Mouse (Mus musculus) myocyte (in vitro differentiated cells): Measurements from ENCODE around the gene Emg1. TPM values are rescaled to one million over a fixed set of nuclear protein-coding genes. Genes with fewer than 3 reads are reported as not detected.

Experiments used
- H3K27me3 ChIP-seq: one replicate; pipeline ENCODE4 v1.6.1; 2011; ENCODE audit not compliant: control insufficient read depth, insufficient read depth, insufficient read length
- H3K36me3 ChIP-seq: one replicate; pipeline ENCODE4 v1.6.1; 2011; ENCODE audit not compliant: control insufficient read depth, insufficient read depth
- H3K4me2 ChIP-seq: one replicate; pipeline ENCODE4 v1.6.1; 2011; ENCODE audit warnings: low read depth, control low read depth
- H3K4me3 ChIP-seq: one replicate; pipeline ENCODE4 v1.5.1; 2011; ENCODE audit warnings: mild to moderate bottlenecking, control low read depth, moderate library complexity
- H3K79me2 ChIP-seq: one replicate; pipeline ENCODE4 v1.6.1; 2011; ENCODE audit not compliant: control insufficient read depth, insufficient read depth
- H3ac ChIP-seq: one replicate; pipeline ENCODE4 v1.6.1; 2011; ENCODE audit not compliant: control insufficient read depth, insufficient read length
- CEBPB ChIP-seq: IDR thresholded peaks from 2 replicates; pipeline ENCODE4 v1.6.1; 2011; ENCODE audit warnings: mild to moderate bottlenecking, moderate library complexity; ENCODE audit not compliant: poor library complexity, insufficient read depth, severe bottlenecking
- E2F4 ChIP-seq: IDR thresholded peaks from one replicate; pipeline ENCODE4 v1.6.1; 2011; ENCODE audit warnings: mild to moderate bottlenecking, control low read depth, moderate library complexity; ENCODE audit not compliant: insufficient read depth
- MAX ChIP-seq: IDR thresholded peaks from one replicate; pipeline ENCODE4 v1.6.1; 2011; ENCODE audit warnings: low read depth, mild to moderate bottlenecking, control low read depth
- MYOD1 ChIP-seq, 3 experiments: IDR thresholded peaks; one replicate each; pipeline ENCODE4 v1.6.1; 2011; ENCODE audit warnings: control low read depth in 2 of 3, low read depth in 2 of 3, mild to moderate bottlenecking in 2 of 3, moderate library complexity in 1 of 3; ENCODE audit not compliant: insufficient read length in 2 of 3, control insufficient read depth in 1 of 3
- MYOG ChIP-seq, 3 experiments: IDR thresholded peaks; one replicate each; pipeline ENCODE4 v1.6.1; 2011; ENCODE audit warnings: control low read depth in 2 of 3, low read depth in 2 of 3, mild to moderate bottlenecking in 2 of 3; ENCODE audit not compliant: insufficient read length in 2 of 3, control insufficient read depth in 1 of 3, insufficient read depth in 1 of 3
- POLR2A ChIP-seq: IDR thresholded peaks from one replicate; pipeline ENCODE4 v1.6.1; 2011; ENCODE audit warnings: low read depth, mild to moderate bottlenecking, control low read depth, moderate library complexity; ENCODE audit not compliant: insufficient read length
- POLR2AphosphoS2 ChIP-seq: IDR thresholded peaks from one replicate; pipeline ENCODE4 v1.6.1; 2011; ENCODE audit warnings: low read depth, control low read depth; ENCODE audit not compliant: insufficient read length
- REST ChIP-seq: IDR thresholded peaks from one replicate; pipeline ENCODE4 v1.6.1; 2011; ENCODE audit warnings: mild to moderate bottlenecking, control low read depth, moderate library complexity; ENCODE audit not compliant: insufficient read depth, insufficient read length
- SRF ChIP-seq: IDR thresholded peaks from one replicate; pipeline ENCODE4 v1.6.1; 2011; ENCODE audit warnings: low read depth; ENCODE audit not compliant: control insufficient read depth, insufficient read length
- TCF12 ChIP-seq: IDR thresholded peaks from one replicate; pipeline ENCODE4 v1.6.1; 2011; ENCODE audit warnings: mild to moderate bottlenecking, control low read depth; ENCODE audit not compliant: poor library complexity, insufficient read depth, severe bottlenecking
- TCF3 ChIP-seq: IDR thresholded peaks from one replicate; pipeline ENCODE4 v1.6.1; 2011; ENCODE audit warnings: low read depth, control low read depth; ENCODE audit not compliant: insufficient read length
- USF1 ChIP-seq: IDR thresholded peaks from one replicate; pipeline ENCODE4 v1.6.1; 2011; ENCODE audit warnings: low read depth, mild to moderate bottlenecking, control low read depth, moderate library complexity
- polyA plus RNA-seq: library from polyadenylated mRNA; unstranded; fragments of >200 nt; fragmentation: generic; extraction: Trizol; gene quantifications from one replicate; pipeline ENCODE4 v1.2.1, GENCODE M21; 2012; ENCODE audit warnings: missing spikeins

Gene Emg1
- polyA plus RNA-seq, 1 experiment = 103 TPM

DNA sequence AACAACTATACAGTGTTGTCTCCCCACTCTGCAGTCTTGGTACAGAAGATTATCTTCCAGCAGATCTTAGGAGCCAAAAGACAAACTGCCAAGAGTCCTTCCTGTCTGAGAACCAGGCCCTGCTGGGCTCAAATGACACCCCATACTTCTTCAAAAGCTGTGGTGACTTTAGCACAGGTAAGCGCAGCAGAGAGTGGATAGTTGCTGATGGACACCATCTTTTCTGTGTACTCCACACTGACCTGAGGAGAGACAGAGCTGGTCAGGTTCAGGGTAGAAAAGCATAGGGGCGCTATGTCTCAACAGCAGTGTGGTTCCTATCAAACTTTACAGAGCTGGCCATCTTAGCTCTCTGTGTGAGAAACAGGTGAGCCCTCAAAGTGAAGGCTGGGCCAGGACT, 7.6 kb downstream of the Emg1 start:
- no peak overlapping the region for H3ac ChIP-seq
- H3K79me2 ChIP-seq = peaks cover 35% of the 10 kb centered on the region
- peaks cover 37% of the 10 kb centered on the region for H3K36me3 ChIP-seq
- H3K27me3 ChIP-seq = no peaks in the 10 kb centered on the region
- H3K4me3 ChIP-seq = no peak overlapping the region
- H3K4me2 ChIP-seq = no peak overlapping the region
- no peak for TF ChIP-seq SRF
- TF ChIP-seq MYOD1 (IDR thresholded peaks at IDR 0.05; ENCODE audit: control insufficient read depth in 1 of 3, insufficient read length in 2 of 3, low read depth in 2 of 3) = no peak
- no peak for TF ChIP-seq TCF3
- no peak for TF ChIP-seq POLR2A
- TF ChIP-seq E2F4 = no peak
- TF ChIP-seq MYOG (IDR thresholded peaks at IDR 0.05; ENCODE audit: control insufficient read depth in 1 of 3, insufficient read depth in 1 of 3, insufficient read length in 2 of 3, low read depth in 2 of 3) = no peak
- no peak for TF ChIP-seq USF1
- TF ChIP-seq POLR2AphosphoS2 = no peak
- no peak for TF ChIP-seq REST
- no peak for TF ChIP-seq TCF12
- no peak for TF ChIP-seq CEBPB
- no peak for TF ChIP-seq MAX

DNA sequence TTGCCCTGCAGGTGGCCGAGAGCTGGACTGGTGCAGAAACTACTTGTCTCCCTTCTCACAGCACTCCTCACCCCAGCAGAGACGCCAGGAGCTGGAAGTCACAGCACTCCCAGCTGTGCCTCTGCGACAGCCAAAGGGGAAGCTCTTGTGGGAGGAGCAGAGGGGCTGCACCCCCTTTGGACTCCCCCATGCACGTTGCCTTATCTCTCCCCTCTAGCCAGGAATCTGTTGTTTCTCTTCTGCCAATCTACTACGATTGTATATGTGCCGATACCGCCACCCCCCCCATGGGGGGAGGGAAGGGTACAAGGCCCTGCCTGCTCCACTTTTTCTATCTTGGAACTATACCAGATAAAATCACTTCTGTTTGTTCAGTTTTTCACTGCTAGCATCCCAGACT, 8.2 kb downstream of the Emg1 start:
- TF ChIP-seq POLR2AphosphoS2 = no peak
- no peak overlapping the region for H3ac ChIP-seq
- H3K4me2 ChIP-seq = no peak overlapping the region
- H3K79me2 ChIP-seq = peaks cover 29% of the 10 kb centered on the region
- no peak overlapping the region for H3K4me3 ChIP-seq
- H3K27me3 ChIP-seq = no peaks in the 10 kb centered on the region
- H3K36me3 ChIP-seq = peaks cover 37% of the 10 kb centered on the region

DNA sequence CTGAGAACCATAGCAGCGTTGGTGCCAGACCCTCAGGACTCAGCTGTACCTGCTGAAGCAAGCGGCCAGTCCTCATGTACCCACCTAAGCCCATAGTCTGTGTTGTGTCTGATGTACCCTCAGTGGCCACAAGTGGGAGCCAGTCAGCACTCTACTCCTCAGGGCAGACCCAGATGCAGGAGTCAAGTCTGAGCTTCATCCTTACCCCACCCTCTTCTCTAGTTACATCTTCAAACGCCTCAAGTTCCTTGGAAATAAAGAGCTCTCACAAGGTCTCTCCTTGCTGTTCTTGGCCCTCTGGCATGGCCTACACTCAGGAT, 9.2 kb downstream of the Emg1 start:
- H3K4me3 ChIP-seq = no peak overlapping the region

DNA sequence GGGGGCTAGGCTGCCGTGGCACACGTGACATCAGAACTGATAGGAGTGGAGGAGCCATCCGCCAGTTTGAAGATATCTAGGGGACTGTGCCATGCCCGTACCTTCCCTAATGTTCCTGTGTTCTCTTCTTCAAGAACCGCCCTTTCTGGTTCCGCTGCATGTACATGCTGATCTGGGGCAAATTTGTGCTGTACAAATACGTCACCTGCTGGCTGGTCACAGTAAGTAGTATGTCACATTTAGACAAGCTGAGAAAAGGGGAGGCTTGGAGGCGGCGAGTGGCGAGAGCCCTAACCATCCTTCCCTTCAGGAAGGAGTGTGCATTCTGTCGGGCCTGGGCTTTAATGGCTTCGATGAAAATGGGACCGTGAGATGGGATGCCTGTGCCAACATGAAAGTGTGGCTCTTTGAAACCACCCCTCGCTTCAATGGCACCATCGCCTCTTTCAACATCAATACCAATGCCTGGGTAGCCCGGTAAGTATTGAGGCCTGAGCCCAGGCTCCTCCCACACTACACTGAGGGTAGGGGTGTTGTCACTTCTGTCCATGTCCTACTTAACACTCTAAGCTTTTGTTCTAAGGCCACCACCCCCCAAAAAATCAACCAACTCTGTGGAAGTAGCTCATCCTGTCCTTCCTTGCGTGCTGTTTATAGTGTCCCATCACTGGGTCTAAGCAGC, 9.7 kb downstream of the Emg1 start:
- peak; percentile 9 for TF ChIP-seq POLR2AphosphoS2
- no peak for TF ChIP-seq POLR2A

More for the DNA sequence above, 9.2 kb downstream of the Emg1 start:
- H3K36me3 ChIP-seq = peaks cover 37% of the 10 kb centered on the region
- no peak for TF ChIP-seq TCF12
- TF ChIP-seq MYOD1 (IDR thresholded peaks at IDR 0.05; ENCODE audit: control insufficient read depth in 1 of 3, insufficient read length in 2 of 3, low read depth in 2 of 3) = no peak
- no peak for TF ChIP-seq POLR2AphosphoS2
- TF ChIP-seq SRF = no peak
- TF ChIP-seq REST = no peak
- no peak for TF ChIP-seq E2F4
- TF ChIP-seq TCF3 = no peak
- TF ChIP-seq POLR2A = no peak
- TF ChIP-seq CEBPB = no peak
- TF ChIP-seq MYOG (IDR thresholded peaks at IDR 0.05; ENCODE audit: control insufficient read depth in 1 of 3, insufficient read depth in 1 of 3, insufficient read length in 2 of 3, low read depth in 2 of 3) = no peak
- TF ChIP-seq USF1 = no peak
- no peak for TF ChIP-seq MAX
- H3K27me3 ChIP-seq = no peaks in the 10 kb centered on the region
- peaks cover 19% of the 10 kb centered on the region for H3K79me2 ChIP-seq
- H3K4me2 ChIP-seq = no peak overlapping the region
- no peak overlapping the region for H3ac ChIP-seq

DNA sequence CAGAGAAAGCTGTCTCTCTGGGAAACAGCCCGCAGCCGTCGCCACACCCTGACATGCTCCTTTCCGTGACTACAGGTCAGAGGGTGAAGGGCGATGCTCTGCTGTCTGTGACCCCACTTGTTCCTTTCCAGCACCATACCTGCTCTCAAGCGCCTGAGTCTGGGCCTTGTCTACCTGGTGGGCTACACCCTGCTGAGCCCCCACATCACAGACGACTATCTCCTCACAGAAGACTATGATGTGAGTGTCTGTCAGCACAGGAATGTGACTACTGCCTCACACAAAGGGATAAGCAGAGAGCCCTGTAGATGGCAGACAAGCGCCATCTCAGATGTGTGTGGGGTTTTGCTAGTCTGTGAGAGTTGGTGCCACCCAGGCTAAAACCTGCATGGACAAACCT, 10.6 kb downstream of the Emg1 start:
- H3ac ChIP-seq = no peak overlapping the region
- no peak overlapping the region for H3K4me3 ChIP-seq
- H3K27me3 ChIP-seq = no peaks in the 10 kb centered on the region
- H3K36me3 ChIP-seq = peaks cover 37% of the 10 kb centered on the region
- TF ChIP-seq POLR2AphosphoS2 (peak; percentile 69), REST (no peak)
- no peak overlapping the region for H3K4me2 ChIP-seq
- H3K79me2 ChIP-seq = peaks cover 6% of the 10 kb centered on the region

More for the DNA sequence above, 9.7 kb downstream of the Emg1 start:
- Histone ChIP-seq H3K79me2 (peaks cover 15% of the 10 kb centered on the region), H3K4me3 (no peak overlapping the region), H3K36me3 (peaks cover 37% of the 10 kb centered on the region), H3K4me2 (no peak overlapping the region), H3K27me3 (no peaks in the 10 kb centered on the region), H3ac (no peak overlapping the region)
